Mouse (Mus musculus): Measurements from ENCODE around the gene Med26. TPM values are rescaled to one million over a fixed set of nuclear protein-coding genes. Genes with fewer than 3 reads are reported as not detected.

The Med26 gene
- polyA plus RNA-seq, 1 experiment = 7.7 TPM

- Histone ChIP-seq H3K4me1 (ENCODE audit: control insufficient read depth, insufficient read depth, low read length) (no peaks in the 10 kb centered on the region), H3K27ac (ENCODE audit: insufficient read depth, low read length) (no peak overlapping the region), H3K4me3 (ENCODE audit: insufficient read depth, low read length) (no peak overlapping the region)
- TF ChIP-seq CTCF (IDR thresholded peaks at IDR 0.05; ENCODE audit: extremely low read depth, insufficient read depth, low read length) (no peak), POLR2A (IDR thresholded peaks at IDR 0.05; ENCODE audit: extremely low read depth, insufficient read depth, low read length) (no peak)
Measured at GRCm38 (mm10) chr8:72470684-72471083, 77.4 kb downstream of the Med26 start.

GRCm38 (mm10) chr8:72469984-72470383 is 78.1 kb downstream of the Med26 start:
- TF ChIP-seq POLR2A (IDR thresholded peaks at IDR 0.05; ENCODE audit: extremely low read depth, insufficient read depth, low read length) = no peak
- TF ChIP-seq CTCF (IDR thresholded peaks at IDR 0.05; ENCODE audit: extremely low read depth, insufficient read depth, low read length) = no peak
- Histone ChIP-seq H3K27ac (ENCODE audit: insufficient read depth, low read length) (no peak overlapping the region), H3K4me3 (ENCODE audit: insufficient read depth, low read length) (no peak overlapping the region), H3K4me1 (ENCODE audit: control insufficient read depth, insufficient read depth, low read length) (no peaks in the 10 kb centered on the region)

GRCm38 (mm10) chr8:72469243-72469642 is 78.8 kb downstream of the Med26 start:
- no peak overlapping the region for H3K27ac ChIP-seq (ENCODE audit: insufficient read depth, low read length)
- H3K4me1 ChIP-seq (ENCODE audit: control insufficient read depth, insufficient read depth, low read length) = no peaks in the 10 kb centered on the region
- no peak overlapping the region for H3K4me3 ChIP-seq (ENCODE audit: insufficient read depth, low read length)
- TF ChIP-seq POLR2A (IDR thresholded peaks at IDR 0.05; ENCODE audit: extremely low read depth, insufficient read depth, low read length) (no peak), CTCF (IDR thresholded peaks at IDR 0.05; ENCODE audit: extremely low read depth, insufficient read depth, low read length) (no peak)

- no peak overlapping the region for H3K4me3 ChIP-seq (ENCODE audit: insufficient read depth, low read length)
- no peaks in the 10 kb centered on the region for H3K4me1 ChIP-seq (ENCODE audit: control insufficient read depth, insufficient read depth, low read length)
- TF ChIP-seq POLR2A (IDR thresholded peaks at IDR 0.05; ENCODE audit: extremely low read depth, insufficient read depth, low read length) (no peak), CTCF (IDR thresholded peaks at IDR 0.05; ENCODE audit: extremely low read depth, insufficient read depth, low read length) (no peak)
- no peak overlapping the region for H3K27ac ChIP-seq (ENCODE audit: insufficient read depth, low read length)
Measured at GRCm38 (mm10) chr8:72464211-72464610, 83.9 kb downstream of the Med26 start.

GRCm38 (mm10) chr8:72459881-72460533 is 88.1 kb downstream of the Med26 start:
- TF ChIP-seq CTCF (IDR thresholded peaks at IDR 0.05; ENCODE audit: extremely low read depth, insufficient read depth, low read length) = no peak
- TF ChIP-seq POLR2A (IDR thresholded peaks at IDR 0.05; ENCODE audit: extremely low read depth, insufficient read depth, low read length) = peak; percentile 28; the same call in 1 of the 2 replicates
- no peaks in the 10 kb centered on the region for H3K4me1 ChIP-seq (ENCODE audit: control insufficient read depth, insufficient read depth, low read length)
- no peak overlapping the region for H3K4me3 ChIP-seq (ENCODE audit: insufficient read depth, low read length)
- H3K27ac ChIP-seq (ENCODE audit: insufficient read depth, low read length) = no peak overlapping the region

- Histone ChIP-seq H3K4me1 (ENCODE audit: control insufficient read depth, insufficient read depth, low read length) (no peaks in the 10 kb centered on the region), H3K4me3 (ENCODE audit: insufficient read depth, low read length) (no peak overlapping the region), H3K27ac (ENCODE audit: insufficient read depth, low read length) (no peak overlapping the region)
- TF ChIP-seq CTCF (IDR thresholded peaks at IDR 0.05; ENCODE audit: extremely low read depth, insufficient read depth, low read length) (no peak), POLR2A (IDR thresholded peaks at IDR 0.05; ENCODE audit: extremely low read depth, insufficient read depth, low read length) (no peak)
Measured at GRCm38 (mm10) chr8:72458457-72458856, 89.6 kb downstream of the Med26 start.

- Histone ChIP-seq H3K4me1 (ENCODE audit: control insufficient read depth, insufficient read depth, low read length) (no peaks in the 10 kb centered on the region), H3K27ac (ENCODE audit: insufficient read depth, low read length) (no peak overlapping the region), H3K4me3 (ENCODE audit: insufficient read depth, low read length) (no peak overlapping the region)
- TF ChIP-seq CTCF (IDR thresholded peaks at IDR 0.05; ENCODE audit: extremely low read depth, insufficient read depth, low read length) (no peak), POLR2A (IDR thresholded peaks at IDR 0.05; ENCODE audit: extremely low read depth, insufficient read depth, low read length) (no peak)
Measured at GRCm38 (mm10) chr8:72457806-72458205, 90.3 kb downstream of the Med26 start.

GRCm38 (mm10) chr8:72455317-72455716 is 92.8 kb downstream of the Med26 start:
- no peak for TF ChIP-seq POLR2A (IDR thresholded peaks at IDR 0.05; ENCODE audit: extremely low read depth, insufficient read depth, low read length)
- TF ChIP-seq CTCF (IDR thresholded peaks at IDR 0.05; ENCODE audit: extremely low read depth, insufficient read depth, low read length) = no peak
- Histone ChIP-seq H3K4me3 (ENCODE audit: insufficient read depth, low read length) (no peak overlapping the region), H3K27ac (ENCODE audit: insufficient read depth, low read length) (no peak overlapping the region), H3K4me1 (ENCODE audit: control insufficient read depth, insufficient read depth, low read length) (no peaks in the 10 kb centered on the region)

GRCm38 (mm10) chr8:72453904-72454303 is 94.2 kb downstream of the Med26 start:
- Histone ChIP-seq H3K4me1 (ENCODE audit: control insufficient read depth, insufficient read depth, low read length) (no peaks in the 10 kb centered on the region), H3K27ac (ENCODE audit: insufficient read depth, low read length) (no peak overlapping the region), H3K4me3 (ENCODE audit: insufficient read depth, low read length) (no peak overlapping the region)
- TF ChIP-seq POLR2A (IDR thresholded peaks at IDR 0.05; ENCODE audit: extremely low read depth, insufficient read depth, low read length) (no peak), CTCF (IDR thresholded peaks at IDR 0.05; ENCODE audit: extremely low read depth, insufficient read depth, low read length) (no peak)

- Histone ChIP-seq H3K4me1 (ENCODE audit: control insufficient read depth, insufficient read depth, low read length) (no peaks in the 10 kb centered on the region), H3K27ac (ENCODE audit: insufficient read depth, low read length) (no peak overlapping the region), H3K4me3 (ENCODE audit: insufficient read depth, low read length) (no peak overlapping the region)
- no peak for TF ChIP-seq CTCF (IDR thresholded peaks at IDR 0.05; ENCODE audit: extremely low read depth, insufficient read depth, low read length)
- TF ChIP-seq POLR2A (IDR thresholded peaks at IDR 0.05; ENCODE audit: extremely low read depth, insufficient read depth, low read length) = no peak
Measured at GRCm38 (mm10) chr8:72451516-72451915, 96.6 kb downstream of the Med26 start.

Measured in cortical plate, adult 2 months (tissue).